Mouse (Mus musculus) cerebellum, adult 11 months (tissue): ENCODE measurements around the gene Kremen1.

ENCODE experiments used
- DNase-seq: peaks from one replicate; pipeline ENCODE4 v3.0.0; 2022

Kremen1 gene

GRCm38 (mm10) chr11:5265764-5266163, 4.4 kb upstream of the Kremen1 start:
- DNase-seq: no peak

DNA sequence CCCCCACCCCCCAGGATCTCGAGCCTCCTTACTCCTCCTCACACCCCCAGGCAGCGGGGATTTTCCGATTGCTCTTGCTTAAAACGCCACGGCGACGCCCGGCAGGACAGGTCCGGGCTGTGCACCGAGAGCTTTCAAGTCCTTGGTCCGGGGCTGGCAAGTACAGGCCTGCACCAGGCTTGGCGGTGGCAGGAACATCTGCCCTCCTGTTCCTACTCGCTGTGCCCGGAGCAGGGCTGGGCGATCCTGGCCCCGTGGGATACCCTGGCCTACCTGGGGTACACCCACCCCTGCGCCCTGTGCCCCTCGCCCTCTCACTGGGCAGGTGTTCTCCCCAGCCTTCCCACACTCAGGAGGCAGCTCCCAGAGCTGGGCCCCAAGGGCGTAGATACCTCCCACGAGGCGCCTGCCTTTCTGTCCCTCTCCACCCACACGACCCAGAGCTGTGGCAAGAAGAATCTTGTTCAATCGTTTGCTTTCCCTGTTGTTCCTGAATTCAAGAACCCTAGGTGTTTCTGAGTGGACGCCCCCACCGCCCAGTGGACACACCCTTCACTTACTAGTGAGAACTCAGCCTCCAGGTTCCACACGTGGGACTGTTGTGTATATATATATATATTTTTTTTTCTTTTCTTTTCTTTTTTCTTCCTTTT, 1.8 kb upstream of the Kremen1 start:
- peak; percentile 15 for DNase-seq

GRCm38 (mm10) chr11:5260942-5261459, 357 bp downstream of the Kremen1 start:
- DNase-seq: peak; percentile 22

GRCm38 (mm10) chr11:5259944-5260598, 1.3 kb downstream of the Kremen1 start:
- no peak for DNase-seq

GRCm38 (mm10) chr11:5258036-5258435, 3.3 kb downstream of the Kremen1 start:
- DNase-seq: no peak

- DNase-seq: no peak
These were observed 4.1 kb downstream of the Kremen1 start for GRCm38 (mm10) chr11:5257151-5257862.

DNA sequence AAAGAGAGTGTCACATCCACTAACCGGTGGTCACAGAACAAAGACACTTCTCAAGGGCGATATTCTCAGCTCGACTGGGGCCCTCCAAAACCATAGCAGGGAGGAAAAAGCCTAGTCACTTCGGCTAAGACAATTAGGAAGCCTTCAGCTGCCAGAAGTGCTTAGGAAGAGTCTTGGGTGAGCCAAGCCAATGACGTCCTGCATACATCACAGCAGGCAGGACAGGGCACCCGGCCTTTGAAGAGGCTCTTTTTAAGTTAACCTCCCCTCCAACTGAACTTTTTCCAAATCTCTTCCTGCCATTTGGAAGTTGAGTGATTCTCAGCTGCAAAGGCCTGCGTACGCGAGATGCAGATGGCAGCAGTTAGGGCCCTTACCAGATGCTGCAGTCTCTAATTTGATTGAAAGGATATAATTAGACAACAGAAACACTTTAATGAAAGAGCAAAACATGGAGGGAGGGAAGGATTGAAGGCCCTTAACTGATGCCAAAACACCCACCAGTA, 5.8 kb downstream of the Kremen1 start:
- DNase-seq: no peak

GRCm38 (mm10) chr11:5254016-5254415, 7.3 kb downstream of the Kremen1 start:
- DNase-seq: no peak

DNA sequence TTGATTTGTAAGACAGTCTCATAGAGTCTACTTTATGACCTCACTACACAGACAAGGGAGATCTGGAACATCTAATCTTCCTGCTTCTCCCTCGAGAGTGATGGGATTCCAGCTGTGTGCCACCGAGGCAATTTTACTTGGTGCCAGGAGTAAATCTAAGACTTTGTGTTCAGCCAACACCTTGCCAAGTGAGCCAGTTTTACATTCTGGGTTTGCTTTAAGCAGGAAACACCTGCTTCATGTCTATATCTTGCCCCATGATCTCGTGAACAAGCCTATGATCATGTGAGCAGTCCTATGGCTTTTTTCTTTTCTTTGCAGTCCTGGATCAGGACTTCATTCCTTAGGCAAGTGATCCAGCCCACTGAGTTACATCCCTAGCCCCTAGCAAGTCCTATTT, 7.8 kb downstream of the Kremen1 start:
- no peak for DNase-seq

DNA sequence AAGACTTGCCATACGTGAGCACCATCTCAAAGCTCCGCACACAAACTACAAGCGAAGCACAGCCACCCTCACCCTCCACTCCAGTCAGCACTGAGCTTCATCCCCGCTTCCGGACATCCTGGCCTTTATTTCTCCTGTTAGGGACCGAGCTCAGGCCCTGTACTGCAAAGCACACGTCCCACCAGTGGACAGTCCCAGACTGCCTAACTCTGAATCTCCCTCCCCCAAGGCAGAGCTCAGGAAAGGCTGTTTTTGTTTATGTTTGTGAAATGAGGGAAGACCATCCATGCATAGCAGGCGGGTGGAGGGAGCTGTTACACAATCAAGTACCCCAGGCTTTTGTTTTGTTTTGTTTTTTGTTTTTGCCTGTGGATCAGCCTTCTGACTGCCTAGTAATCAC, 8.6 kb downstream of the Kremen1 start:
- DNase-seq: no peak

- DNase-seq: no peak
These were observed 10.2 kb downstream of the Kremen1 start for GRCm38 (mm10) chr11:5251112-5251511.

GRCm38 (mm10) chr11:5248200-5248599, 13.2 kb downstream of the Kremen1 start:
- no peak for DNase-seq

- DNase-seq: no peak
These were observed 15.9 kb downstream of the Kremen1 start for GRCm38 (mm10) chr11:5245431-5245830.

DNA sequence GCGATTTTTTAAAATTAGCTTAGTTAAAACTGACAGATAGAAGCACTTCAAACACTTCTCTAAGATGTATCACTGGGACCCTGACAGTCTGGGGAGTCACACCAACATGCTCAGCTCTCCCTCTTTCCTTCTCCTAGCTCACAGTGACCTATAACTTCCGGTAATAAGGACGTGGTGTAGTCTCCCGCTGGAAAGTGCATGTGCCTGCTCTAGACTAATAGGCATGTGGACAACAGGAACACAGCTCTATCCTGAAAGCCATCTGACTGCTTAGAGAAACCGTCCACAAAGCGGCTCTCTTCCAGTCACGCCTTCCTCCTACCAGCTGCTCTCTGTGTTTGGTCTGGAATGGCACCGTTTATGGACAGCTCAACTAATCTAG, 16.6 kb downstream of the Kremen1 start:
- DNase-seq: no peak

DNA sequence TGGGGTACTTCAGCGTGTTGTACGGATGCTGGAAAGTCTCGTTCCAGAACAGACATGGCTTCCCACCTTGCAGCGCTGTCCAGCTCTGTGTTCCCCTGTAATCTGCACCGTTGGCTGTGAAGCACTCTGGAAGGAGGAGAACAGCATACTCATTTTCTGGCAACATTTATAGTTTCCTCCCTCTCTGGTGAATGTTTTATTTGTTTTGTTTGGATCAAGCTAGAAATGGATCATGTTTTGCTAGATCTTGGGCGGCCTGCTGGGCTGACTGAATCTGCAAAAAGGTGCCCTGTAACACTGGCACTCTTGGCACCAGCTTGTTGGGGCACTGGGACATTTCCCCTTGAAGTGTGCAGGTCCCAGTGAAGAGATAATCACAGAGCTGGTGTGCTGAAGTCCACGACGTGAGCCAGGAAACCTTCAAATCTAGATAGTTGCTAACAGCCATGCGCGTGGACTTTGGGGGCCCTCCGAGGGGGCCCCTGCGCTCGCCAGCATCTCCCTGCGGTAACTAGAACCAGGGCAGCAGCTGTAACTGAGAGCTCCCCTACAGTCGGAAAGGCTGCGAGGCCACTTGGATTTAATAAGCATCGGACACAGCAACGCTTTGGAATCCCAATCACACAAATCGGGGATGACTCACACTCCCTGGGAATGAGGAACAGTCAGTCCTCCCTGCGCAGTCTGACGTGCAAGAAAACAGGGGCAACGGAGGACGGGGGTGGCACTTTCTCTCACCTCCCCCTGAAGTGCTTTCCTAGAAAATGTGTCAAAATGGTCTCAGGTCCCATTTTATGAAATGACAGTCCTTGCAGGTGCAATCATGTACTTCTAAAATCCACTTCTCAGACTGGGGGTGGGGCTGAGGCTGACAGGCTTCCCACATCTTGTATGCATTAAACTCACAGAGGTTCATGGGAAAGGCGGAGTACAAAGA, 17.3 kb downstream of the Kremen1 start:
- DNase-seq: no peak

GRCm38 (mm10) chr11:5243208-5243607, 18.1 kb downstream of the Kremen1 start:
- no peak for DNase-seq

DNA sequence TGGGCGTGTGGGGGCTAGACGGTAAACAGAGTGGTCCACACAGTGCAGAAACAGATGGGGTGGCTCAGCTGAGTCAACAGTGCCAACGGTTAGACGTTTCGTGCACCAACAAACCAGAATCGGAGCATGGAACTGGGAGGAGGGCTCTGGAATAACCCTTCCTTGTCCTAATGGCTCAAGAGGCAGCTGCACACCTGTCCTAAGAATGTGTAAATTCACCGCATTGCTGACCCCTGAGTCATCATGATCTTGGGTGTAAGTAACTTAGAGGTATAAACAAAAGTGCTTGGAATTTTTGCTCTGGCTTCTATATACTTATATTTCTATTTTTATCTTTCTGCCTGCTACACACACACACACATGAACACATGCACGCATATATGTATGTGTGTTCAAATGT, 19.2 kb downstream of the Kremen1 start:
- no peak for DNase-seq

DNA sequence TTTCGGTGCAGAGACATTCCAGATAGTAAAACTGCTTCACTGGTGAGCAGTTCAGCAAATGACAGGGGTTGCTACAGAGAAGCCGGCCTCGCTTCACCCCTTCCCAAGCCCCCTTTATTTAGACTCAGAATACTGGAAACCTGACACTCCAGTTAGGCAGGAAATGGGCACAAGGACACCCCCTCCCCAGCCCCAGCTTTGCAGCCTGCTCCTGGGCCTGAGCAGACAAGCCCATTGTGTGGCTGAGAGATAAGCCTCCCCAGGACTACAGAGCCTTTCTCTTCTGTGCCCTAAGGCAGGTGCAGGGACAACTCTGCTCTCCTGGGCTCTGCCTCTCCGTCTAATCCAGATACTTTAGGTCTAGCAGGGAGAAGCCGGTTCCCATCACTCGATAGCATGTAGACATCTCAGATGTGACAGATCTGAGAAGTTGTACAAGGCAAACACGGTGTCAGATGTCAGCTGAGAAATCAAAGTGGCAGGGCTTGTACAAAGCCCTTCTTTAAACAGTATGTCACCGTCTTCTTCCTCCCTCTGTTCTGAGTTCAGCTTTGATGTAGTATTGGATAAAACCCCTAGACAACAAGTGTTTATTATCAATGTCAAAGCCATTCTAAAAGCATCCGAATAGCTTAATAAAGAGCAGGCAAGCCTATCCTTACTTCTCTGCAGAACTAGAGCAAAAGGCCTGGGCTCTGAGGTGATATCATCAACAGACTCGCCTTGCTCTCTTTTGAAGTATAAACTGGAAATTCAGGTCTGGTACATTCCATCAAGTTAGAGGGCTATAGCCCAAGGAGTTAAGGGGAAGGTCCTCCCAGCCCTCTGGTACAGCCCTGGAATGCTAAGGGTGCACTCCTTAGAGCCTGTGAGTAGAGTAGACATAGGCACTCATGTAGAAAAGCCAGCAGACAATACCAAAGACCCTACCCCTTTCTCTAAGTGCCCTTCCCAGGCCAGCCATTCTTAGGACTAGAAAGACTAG, 21.4 kb downstream of the Kremen1 start:
- DNase-seq: no peak

GRCm38 (mm10) chr11:5219910-5220447, 41.4 kb downstream of the Kremen1 start:
- no peak for DNase-seq

- DNase-seq: no peak
These were observed 42.0 kb downstream of the Kremen1 start for GRCm38 (mm10) chr11:5219371-5219770.
